Mouse (Mus musculus): ENCODE results near the gene Pax3. TPM values are rescaled to one million over a fixed set of nuclear protein-coding genes. Genes with fewer than 3 reads are reported as not detected.

The Pax3 gene
- total RNA-seq, 2 experiments from 2014 or later: not detected

- DNase-seq (ENCODE audit: low spot score in 2 of 2): no peak
These were observed 103.3 kb downstream of the Pax3 start for GRCm38 (mm10) chr1:78093619-78094018.

- DNase-seq (ENCODE audit: low spot score in 2 of 2): no peak
These were observed 108.3 kb downstream of the Pax3 start for GRCm38 (mm10) chr1:78088646-78089045.

GRCm38 (mm10) chr1:78081761-78082160 is 115.2 kb downstream of the Pax3 start:
- no peak for DNase-seq (ENCODE audit: low spot score in 2 of 2)

- DNase-seq (ENCODE audit: low spot score in 2 of 2): no peak
These were observed 136.1 kb downstream of the Pax3 start for GRCm38 (mm10) chr1:78060850-78061249.

GRCm38 (mm10) chr1:78057939-78058338 is 139.0 kb downstream of the Pax3 start:
- no peak for DNase-seq (ENCODE audit: low spot score in 2 of 2)

- no peak for DNase-seq (ENCODE audit: low spot score in 2 of 2)
These were observed 143.3 kb downstream of the Pax3 start for GRCm38 (mm10) chr1:78053677-78054076.

Other genes with a start within 250 kb of the Pax3 start
- gene Sgpp2, start 113.2 kb upstream of the Pax3 start, total RNA-seq (2021): 1 to 10 TPM; 1.1 to 5.8 TPM